Mouse (Mus musculus) A20 (cell line): ENCODE data around the gene Clpsl2.

ENCODE experiments used
- DNase-seq: peaks from one replicate; pipeline ENCODE4 v3.0.0-alpha.2; 2011; ENCODE audit warnings: low read depth, low spot score

Clpsl2 gene

DNA sequence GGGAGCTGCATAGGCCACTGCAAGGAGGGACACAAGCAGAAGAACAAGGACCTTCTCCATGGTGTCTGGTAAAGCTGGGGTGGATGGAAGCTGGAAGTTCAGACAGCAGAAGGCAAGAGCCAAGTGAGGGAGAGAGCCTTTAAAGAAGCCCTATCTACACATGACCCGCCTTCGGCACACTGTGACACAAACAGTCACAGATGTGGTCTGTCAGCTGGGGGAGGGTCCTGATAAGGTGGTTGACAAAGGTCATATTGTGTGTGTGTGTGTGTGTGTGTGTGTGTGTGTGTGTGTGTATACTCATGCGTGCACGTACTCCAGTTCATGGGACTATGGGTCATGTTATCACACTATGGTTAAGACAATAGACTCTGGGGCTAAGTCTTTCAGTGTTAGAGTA, 11.4 kb downstream of the Clpsl2 start, which contains the start of gene Clps:
TSS of gene Clps (minus strand) at position 169 of the 400 bp plus-strand sequence.
- DNase-seq: no peak

DNA sequence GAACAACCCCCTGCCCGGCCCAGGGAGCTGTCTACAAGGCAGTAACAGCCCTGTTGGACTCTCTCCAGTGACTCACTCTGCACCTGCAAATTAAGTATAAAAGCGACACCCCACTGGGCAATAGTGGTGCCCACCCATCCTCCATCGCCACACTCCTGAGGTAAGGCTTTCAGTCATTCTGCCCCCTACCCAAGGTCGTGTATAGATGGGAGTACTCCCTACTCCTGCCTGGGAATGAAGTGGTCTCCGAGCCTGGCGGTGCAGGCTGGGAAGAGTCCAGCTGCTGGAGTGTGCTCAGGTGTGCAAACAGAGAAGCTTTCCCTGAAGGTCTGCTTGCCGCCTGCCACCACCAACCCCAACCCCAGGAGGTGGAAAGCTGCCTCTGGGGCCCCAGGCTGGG, 12.4 kb downstream of the Clpsl2 start:
- DNase-seq: no peak

DNA sequence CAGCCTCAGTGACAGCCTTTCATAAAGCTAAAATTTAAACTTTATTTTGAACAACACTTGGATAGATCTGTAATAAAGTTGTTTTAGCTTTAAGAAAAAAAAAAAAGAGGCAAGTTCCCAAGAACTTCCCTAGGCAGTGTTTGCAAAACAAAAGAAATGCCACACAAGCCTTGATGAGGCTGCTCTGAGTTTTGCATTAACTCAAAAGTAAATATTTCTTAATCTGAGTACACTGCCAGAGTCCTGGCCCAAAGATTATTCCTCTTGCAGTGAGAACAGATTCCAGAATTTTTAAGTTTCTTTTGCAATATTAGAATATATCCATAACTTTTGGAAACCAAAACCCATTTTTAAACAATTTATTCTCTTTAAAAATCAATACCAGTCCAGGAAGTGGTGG, 16.0 kb downstream of the Clpsl2 start:
- no peak for DNase-seq

DNA sequence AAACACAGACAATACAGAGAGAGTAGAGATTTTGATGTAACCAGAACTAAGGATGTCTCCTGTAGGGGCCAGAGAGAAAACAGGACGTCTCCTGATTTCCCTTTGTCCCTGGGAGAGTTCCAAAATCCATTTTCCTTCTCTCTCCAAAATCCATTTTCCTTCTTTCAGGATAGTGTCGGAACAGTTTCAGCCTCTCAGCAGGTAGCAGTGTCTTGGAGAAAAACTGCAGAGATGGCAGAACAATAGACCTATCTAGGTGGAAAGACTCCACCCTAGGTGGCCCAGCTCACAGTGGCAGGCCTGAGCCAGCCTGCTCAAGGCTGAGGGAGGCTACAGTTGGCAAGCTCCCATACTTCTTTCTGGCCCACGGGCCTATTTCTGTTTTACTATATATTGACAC, 18.3 kb downstream of the Clpsl2 start:
- DNase-seq: no peak

DNA sequence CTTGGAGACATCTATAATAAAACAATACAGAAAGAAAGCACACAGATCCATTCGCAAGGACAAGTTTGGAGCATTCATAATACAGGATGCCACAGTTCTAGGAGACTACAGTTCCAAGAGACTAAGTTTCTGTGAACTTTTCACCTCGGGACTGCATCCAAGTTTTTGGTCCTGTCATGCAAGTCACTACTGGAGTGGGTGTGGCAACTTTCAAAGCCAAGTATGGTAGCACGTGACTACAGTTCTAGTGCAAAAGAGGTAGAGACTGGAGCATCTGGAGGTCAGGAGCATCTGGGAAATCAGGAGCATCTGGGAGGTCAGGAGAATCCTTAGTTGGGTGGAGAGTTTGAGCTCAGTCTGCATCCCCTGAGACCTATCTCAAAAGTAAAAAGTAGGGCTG, 22.7 kb downstream of the Clpsl2 start:
- no peak for DNase-seq

DNA sequence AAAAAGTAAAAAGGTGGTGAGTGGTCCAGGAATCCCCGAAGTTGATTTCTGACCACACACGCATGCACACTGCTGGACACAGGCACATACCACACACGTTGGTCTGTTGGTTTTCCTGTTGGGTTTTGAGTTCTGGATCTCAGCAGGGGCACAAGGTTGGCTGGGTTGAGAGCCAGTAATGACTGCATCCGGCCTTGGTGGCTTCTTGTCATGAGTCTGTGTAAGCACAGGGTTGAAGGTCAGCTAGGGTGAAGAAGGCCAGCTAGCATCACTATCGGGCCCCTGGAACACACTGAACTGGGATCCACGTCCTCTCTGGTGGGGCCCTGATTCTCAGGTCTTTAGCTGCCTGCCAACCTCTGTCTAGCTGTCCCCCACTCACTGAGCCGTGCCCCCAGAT, 23.3 kb downstream of the Clpsl2 start:
- no peak for DNase-seq

DNA sequence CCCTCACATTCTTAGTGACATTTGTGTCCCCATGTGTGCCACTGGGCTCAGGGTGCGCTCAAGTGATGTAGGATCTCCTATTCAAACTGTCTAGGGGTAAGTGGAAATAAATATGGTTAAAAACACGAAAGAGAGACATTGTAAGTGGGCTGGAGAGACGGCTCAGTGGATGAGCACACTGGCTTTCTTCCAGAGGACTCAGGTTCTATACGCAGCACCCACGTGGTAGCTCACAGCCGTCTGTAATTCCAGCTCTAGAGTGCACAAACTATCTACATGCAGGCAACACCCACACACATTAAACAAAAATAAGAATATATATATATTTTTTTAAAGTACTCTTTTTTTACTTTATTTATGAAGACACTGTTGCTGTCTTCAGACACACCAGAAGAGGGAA, 23.7 kb downstream of the Clpsl2 start:
- no peak for DNase-seq

DNA sequence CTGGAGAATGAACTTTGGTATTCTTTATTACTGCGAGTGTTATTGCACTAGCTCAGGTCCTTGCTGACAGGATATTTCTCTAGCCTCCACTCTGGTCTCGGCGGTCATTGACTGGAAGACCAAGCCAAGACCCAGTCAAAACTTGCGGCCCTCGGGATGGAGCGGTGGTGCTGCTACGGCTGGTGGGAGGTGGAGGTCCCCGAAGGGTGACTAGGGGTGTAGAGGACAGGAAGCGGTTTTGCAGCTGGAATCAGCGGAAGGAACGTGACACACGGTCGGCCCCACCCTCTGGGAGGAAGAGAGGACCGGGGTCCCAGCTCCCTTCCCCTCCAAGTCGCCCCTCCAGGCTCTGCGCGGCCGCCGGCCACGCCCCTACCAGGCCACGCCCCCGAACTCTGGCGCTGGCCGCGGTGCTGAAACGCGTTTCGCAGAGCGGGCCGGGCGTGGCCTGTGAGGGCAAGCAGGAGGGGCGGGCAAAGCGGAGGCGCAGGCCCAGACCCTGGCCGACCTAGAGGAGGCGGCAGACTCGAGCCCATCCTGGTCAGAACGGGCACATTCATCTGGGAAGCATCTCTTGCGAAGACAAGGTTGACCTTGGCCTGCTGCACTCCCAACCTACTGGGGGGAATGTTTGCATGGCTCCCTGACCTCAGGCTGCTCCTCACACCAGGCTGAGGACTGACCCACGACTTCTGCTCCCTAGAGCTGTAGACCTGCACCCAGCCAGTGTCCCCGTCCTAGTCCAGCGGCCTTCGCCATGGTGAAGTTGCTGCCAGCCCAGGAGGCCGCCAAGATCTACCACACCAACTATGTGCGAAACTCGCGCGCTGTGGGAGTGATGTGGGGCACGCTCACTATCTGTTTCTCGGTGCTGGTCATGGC, 26.3 kb downstream of the Clpsl2 start, which contains the start of gene Lhfpl5:
TSS of gene Lhfpl5 (plus strand) at position 398 of the 882 bp plus-strand sequence.
- peak; percentile 32 for DNase-seq

DNA sequence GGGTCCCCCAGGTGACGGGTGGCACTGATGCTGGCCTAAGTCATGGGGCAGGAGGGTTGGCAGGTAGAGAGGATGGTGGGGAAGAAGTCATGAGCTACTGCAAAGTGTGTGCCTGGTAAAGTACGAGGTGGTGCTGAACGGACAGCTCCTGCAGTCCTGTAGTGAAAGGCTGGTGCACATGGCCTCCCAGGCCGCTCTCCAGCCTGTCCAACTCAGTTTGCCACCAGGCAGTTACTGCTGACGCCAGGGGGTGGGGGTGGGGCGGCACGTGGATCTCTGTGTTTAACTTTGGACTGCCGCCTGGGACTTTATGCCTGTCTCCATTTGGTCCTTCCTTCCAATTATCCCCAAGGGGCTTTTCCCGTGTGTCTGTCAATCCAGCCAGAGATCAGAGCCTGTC, 31.2 kb downstream of the Clpsl2 start:
- peak; percentile 57 for DNase-seq

DNA sequence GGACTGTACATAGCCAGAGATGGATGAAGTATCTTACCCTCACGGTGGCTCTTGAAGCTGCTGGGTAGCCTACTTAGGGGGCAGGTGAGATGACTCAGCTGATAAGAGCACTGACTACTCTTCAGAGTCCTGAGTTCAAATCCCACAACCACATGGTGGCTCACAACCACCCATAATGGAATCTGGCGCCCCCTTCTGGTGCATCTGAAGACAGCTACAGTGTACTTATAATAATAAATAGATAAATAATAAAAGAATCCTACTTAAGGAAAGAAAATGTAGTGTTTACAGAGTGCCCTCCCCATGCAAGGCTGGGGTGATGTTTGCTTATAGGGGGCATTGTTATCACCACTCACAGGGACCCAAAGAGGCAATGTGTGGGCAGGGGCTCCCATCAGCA, 31.8 kb downstream of the Clpsl2 start:
- no peak for DNase-seq

DNA sequence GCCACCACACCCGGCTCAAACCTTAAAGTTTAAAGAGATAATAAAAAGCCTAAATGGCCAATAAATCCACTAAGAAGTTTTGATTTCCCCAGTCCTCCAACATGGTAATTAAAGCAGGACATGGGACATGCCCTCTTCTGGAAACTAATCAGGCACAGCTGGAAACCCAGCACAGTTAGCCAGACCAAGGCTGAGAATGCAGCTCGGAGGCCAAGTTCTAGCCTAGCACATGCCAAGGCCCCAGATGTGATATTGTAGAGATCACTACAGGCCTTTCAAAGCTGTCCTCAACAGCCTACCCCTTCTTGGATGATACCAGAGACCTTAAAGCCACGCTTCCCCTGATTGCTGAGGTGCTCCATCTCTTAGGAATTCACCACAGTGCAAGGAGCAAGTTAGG, 37.3 kb downstream of the Clpsl2 start:
- no peak for DNase-seq

DNA sequence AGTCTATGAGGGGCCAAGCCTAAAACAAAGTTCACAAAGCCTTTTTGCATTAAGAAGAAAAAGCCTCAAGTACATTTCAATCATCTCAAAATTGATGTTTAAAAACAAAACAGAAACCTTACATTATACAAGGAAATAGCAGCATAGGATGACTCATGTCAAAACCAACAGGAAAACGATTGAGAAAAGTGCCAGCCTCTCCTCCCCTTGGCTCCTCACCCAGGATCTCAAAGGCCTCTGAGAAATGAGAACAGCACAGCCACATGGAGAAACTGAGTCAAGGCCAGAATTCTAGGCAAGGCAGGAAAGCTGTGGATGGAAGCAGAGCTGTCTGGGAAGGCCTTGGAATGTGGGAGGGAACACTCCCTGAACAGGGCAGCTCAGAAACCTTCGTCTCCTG, 39.4 kb downstream of the Clpsl2 start:
- DNase-seq: no peak

DNA sequence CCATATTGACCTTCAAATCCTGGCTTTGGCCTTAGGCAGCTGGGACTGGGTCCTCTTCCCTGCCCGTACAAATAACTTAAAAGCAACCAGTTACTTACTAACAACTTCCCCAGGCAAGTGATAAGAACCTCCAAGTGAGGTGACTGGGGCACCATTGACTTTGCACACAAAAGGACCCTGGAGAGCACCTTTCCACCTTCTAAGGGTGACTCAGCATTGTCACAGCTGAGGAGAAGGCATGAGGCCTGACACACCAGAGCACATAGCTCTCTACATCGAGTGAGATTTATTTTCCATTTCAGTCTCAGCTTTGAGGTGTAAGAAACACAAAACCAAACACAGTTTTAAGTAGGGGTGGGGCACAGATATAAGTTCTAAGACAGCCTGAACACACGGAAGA, 41.4 kb downstream of the Clpsl2 start:
- DNase-seq: no peak

DNA sequence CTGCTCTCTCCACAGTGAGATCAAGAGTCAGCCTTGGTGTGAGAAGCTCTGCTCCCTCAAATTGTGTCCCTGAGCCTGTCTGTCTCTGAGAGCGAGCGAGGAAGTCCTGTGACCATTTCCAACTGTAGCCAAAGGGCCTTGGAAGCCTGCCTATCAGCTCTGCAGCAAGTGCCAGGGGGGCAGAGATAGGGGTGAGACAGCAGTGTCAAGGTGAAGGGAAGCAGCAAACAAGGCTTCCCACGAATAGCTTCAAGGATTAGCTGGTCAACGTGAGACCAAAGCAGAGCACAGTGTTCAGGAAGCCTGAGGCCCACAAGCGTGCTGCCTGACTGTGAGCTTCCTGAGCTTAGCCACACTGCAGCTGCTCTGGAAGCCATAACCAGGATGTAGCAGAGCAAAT, 42.3 kb downstream of the Clpsl2 start:
- no peak for DNase-seq

DNA sequence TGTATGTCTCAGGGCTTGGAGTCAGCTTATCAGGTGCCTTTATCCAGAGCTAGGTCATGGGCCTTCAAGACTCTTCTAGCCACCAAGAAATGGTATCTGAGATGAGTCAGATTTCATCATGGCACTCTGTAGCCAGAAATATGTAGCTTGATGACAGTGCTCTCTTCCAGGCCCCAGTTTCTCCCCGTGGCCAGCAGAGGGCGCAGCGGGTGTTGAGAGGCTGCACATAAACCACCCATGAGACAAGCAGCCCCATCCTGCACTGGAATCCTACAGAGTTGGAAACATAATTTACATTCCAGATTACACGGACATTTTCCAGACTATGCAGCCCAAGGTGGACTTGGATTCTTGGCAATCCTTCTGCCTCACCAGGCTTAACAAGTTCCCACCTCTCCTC, 43.8 kb downstream of the Clpsl2 start:
- peak; percentile 73 for DNase-seq

DNA sequence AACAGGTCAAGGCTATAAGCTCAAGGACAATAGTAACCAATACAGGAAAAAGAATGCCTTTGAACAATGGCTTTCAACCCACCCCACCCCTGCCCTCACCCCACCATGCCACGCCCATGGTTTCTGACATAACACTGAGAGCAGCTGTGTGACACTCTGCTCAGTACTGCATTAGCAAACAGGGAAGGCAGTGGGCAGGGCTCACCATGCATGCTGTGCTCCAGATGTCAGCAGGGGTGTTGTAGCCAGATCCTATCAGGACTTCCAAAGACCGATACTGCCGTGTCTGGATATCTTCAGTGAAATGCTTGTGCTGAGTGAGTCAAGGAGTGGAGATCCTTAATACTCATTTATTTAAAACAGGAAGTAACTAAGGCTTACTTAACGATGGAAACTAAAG, 44.8 kb downstream of the Clpsl2 start:
- DNase-seq: peak; percentile 76

DNA sequence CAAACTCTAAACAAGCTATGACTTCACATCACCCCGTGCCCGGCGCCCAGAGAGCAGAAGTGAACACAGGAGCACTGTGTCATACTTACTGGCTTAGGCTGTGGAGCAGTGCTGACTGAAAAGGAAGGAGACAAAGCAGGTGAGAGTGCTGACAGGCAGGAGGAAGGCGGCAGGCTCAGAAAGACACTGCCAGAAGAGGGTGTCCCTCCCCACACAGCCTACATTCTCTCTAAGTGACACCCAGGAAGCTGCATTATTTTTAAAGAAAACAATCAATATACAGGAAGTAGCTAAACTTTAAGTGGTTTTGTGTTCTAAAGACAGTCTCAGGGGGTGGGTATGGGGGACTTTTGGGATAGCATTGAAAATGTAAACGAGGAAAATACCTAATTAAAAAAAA, 51.6 kb downstream of the Clpsl2 start:
- DNase-seq: no peak

DNA sequence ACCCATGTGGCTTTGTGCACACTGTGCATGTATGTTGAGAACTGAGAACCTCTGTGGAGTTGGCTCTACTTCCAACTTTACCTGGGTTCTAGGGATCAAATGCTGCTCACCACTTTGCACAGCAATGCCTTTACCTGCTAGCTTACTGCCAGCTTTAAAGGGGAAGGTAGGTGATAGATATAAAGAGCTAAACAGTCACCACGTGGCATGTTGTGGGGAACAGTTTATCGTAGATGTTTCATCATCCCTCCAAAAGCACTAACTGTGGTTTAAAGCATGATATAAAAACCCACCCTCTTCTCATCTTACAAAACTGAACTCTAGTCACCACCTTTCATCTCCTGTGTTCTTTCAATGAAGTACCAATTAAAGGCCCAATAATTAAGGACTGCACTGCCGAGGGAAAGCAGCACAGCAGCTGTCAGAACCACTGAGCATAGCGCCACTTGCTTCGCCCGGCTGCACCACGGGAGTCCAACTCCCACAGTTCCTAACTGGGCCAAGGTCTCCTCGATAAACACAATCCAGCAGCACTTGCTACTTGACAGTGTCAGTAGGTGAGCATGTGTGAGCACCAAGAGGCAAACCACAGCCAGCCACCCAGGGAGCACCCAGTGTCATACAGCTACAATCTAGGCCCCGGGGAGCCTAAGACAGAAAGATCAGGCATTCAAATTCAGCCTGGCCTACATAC, 52.5 kb downstream of the Clpsl2 start:
- DNase-seq: no peak
